Mouse (Mus musculus) layer of hippocampus, adult 18-20 months (tissue): ENCODE measurements around the gene Rab1a. TPM values are rescaled to one million over a fixed set of nuclear protein-coding genes. Genes with fewer than 3 reads are reported as not detected.
"Not testable (repeated sequence)": the region's sequence is repeated elsewhere in the genome, so short reads cannot be mapped to it uniquely, and the experiment has no call there.

ENCODE experiments used
- DNase-seq, 2 experiments: peaks; one replicate each; pipeline ENCODE4 v3.0.0; 2022; ENCODE audit warnings: low spot score in 2 of 2
- long read RNA-seq: library from polyadenylated mRNA; stranded (forward); transcript quantifications from one replicate; pipeline ENCODE4 v2.0.0, GENCODE M21; 2021
- total RNA-seq, 2 experiments: library from RNA; stranded (reverse); gene quantifications; 2 replicates each; pipeline ENCODE4 v1.2.3; 2021

Gene Rab1a
- total RNA-seq = 100 to 1,000 TPM; 160 to 172 TPM
- long read RNA-seq, transcript Rab1a-201 (6 exons, 2,827 nt) = major isoform, 184 of 195 reads
- long read RNA-seq, partial matches to known transcripts = 3 of 195 reads
- long read RNA-seq, other reads (novel, unspliced or antisense) = 8 of 195 reads

DNA sequence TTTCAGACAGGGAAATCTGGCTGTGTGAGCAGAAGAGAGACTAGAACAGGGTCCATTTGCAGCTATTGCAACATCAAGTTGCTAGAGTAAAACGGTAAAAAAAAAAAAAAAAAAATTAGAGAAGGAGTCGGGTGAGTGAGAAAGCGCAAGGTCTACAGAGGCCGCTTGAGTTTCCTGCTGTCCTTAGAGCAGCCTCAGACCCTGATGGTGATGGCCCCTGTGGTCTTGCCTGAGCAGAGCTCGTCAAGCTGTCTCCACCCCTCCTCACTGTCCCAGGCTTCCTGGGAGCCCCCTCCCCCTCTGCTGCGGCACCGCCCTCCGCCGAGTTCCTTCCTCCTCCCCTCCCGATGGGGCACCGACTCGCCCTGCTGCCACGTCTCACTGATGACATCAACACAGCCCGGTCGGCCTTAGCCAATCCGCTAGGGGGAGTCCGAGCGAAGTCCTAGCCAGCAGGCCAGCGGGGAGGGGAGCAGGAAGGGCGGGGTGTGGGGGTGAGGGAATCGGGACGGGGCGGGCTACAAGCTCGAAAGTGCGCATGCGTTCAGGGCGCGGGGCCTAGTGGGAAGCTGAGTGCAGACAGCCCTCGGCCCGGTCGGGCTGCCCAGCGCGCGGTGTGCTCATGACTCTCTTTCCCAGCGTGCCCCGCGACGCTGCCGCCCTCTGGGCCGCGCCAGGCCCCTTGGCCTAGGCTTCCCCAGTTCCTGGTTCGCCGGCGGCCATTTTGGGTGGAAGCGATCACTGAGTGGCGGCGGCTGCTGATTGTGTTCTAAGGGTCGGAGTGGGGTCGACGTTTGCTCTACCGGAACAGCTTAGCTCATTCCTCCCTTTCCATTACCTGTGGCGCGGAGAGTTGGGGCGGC lies at the start of gene Rab1a:
TSS of gene Rab1a (plus strand) at position 720 of the 863 bp plus-strand sequence.
- DNase-seq = peak; percentile 100

- no peak for DNase-seq
These were observed 48.9 kb upstream of the Rab1a start for GRCm38 (mm10) chr11:20152107-20152901.

GRCm38 (mm10) chr11:20153542-20153941 lies 47.7 kb upstream of the Rab1a start:
- not testable (repeated sequence) for DNase-seq

- DNase-seq = no peak
These were observed 42.4 kb upstream of the Rab1a start for GRCm38 (mm10) chr11:20158879-20159278.

- no peak for DNase-seq
These were observed 36.0 kb upstream of the Rab1a start for GRCm38 (mm10) chr11:20164979-20165867.

GRCm38 (mm10) chr11:20165991-20166390 lies 35.2 kb upstream of the Rab1a start:
- DNase-seq = no peak

DNA sequence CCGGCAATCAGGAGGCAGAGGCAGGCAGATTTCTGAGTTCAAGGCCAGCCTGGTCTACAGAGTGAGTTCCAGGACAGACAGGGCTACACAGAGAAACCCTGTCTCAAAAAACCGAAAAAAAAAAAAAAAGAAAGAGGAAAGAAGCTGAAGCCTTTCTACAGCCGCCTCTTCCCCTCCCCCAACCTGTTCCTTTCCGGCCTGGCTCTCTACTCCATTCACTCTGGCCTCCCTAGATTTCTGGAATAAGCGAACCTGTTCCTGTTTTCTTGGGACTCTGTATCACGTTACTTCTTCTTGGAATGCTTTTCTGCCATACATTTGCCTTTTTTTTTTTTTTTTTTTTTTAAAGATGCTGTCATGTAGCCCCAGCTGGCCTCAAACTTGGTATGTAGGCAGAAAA lies 34.8 kb upstream of the Rab1a start:
- DNase-seq = not testable (repeated sequence)

GRCm38 (mm10) chr11:20168972-20169371 lies 32.3 kb upstream of the Rab1a start:
- DNase-seq = no peak

DNA sequence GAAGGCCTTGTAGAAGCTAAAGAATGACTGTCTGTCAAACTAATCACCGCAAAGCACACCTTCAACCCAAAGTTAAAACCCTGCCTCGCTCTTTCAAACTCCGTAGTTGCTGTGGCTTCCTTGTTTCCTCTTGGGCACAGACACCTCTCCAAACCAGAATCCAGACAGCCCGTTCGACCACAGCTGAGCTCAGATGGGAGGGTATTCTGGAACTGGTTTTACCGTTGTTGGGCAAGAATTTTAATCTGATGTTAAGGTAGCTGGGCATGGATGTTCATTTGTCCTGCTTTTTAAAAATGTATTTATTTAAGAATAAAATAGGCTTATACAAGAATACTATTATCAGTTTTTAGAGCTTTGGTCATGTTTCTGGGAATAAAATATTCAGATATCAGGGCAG lies 14.0 kb upstream of the Rab1a start:
- no peak for DNase-seq

DNA sequence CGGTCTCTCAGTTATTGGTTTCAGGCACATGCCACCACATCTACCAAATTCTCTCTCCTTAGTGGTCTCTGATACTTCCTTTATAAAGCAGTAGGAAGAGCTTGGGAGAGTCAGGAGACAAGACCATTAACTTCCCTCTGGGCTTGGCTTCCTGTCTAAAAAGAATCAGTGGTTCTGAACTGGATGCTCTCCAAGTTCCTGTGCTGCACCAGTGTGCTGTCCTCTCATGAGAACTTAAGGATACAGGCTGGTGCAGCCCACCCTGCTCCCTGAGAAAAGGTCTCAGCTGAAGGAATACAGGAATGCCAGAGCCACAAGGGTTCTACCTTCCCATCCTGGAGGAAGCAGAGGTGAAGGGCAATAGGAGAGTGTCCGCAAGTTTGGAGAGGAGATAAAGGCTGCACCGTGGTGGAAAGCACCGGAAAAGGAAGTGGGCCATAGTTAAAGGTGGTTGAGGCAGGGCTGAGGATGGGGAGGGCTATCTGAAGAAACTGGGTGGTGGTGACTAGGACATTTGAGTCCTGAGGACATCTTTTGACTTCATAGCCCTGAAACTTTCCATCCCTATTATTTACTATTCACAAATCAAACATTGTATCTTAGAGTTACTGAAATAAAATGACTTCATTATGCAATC lies 8.0 kb upstream of the Rab1a start:
- no peak for DNase-seq

GRCm38 (mm10) chr11:20201661-20202101 lies 449 bp downstream of the Rab1a start:
- peak in 1 of 2 experiments; percentile 34 for DNase-seq

DNA sequence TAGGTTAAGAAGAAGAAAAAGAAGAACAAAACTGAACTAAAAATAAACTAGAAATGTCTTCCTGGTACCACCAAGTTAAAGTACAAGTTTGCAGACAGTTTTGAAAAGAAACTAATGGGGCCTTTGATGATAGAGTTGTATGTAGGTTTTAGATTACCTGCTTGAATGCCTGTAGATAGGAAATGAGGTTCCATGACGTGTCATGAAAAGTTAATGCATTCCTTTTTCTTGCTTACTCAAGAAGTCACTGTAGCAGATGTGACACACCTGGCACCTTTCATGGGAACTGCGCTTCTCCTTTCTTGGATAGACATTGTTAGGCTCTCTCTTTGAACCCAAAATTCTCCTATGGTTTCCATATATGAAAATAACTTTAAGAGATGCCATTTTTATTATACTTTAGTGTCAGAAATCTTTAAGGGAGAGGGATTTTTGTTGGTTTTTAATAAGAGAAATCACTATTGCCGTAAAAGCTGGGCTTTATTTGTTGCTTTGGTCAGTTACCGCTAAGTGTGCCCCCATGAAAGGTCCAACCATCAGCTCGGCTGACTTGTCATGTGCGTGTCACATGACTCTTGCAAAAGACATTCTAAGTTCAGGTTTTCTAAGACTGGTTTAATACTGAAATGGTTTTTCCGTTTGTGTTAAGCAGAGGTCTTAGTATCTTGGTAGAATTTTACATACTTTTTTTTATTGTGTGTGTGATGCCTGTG lies 1.2 kb downstream of the Rab1a start:
- no peak for DNase-seq

DNA sequence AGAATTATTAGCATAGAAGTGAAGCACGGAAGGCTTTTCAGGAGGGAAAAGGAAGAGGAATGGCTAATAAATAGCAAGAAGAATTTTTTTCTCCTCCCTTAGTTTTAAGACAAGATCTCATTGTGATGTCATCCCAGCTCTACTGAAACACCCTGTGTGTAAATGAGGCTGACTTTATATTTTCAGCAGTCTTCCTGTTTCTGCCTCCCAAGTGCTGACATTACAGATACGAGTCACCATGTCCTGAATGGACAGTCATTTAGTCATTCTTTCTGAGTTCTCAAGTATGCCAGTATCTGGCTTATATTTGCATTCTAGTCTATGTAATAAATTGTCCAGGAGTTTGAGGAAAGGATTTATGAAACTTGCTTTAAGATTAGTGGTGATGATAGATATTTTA lies 3.1 kb downstream of the Rab1a start:
- no peak for DNase-seq

DNA sequence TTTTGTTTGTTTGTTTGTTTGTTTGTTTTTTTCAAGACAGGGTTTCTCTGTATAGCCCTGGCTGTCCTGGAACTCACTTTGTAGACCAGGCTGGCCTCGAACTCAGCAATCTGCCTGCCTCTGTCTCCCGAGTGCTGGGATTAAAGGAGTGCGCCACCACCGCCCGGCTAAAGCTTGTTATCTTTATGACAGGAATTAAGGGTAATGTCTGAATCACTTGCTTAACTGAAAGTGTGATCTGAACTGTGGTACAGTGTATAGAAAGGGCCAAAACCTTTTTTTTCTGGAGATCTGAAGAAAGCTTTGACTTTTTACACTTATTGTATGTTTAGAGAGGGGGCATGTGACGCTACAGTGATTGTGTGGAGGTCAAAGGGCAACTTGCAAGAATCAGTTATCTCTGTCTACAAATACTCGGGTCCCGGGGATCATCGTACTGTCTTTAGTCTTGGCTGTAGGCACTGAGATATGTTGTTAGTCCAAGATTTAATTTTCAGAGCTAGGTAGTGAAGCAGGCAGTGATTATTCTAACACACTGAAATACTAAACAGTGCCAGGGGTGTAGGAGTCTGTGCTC lies 3.7 kb downstream of the Rab1a start:
- no peak for DNase-seq

- DNase-seq = no peak
These were observed 4.3 kb downstream of the Rab1a start for GRCm38 (mm10) chr11:20205538-20205937.

GRCm38 (mm10) chr11:20206626-20207223 lies 5.5 kb downstream of the Rab1a start:
- DNase-seq = no peak

- DNase-seq = no peak
These were observed 6.4 kb downstream of the Rab1a start for GRCm38 (mm10) chr11:20207589-20207988.

DNA sequence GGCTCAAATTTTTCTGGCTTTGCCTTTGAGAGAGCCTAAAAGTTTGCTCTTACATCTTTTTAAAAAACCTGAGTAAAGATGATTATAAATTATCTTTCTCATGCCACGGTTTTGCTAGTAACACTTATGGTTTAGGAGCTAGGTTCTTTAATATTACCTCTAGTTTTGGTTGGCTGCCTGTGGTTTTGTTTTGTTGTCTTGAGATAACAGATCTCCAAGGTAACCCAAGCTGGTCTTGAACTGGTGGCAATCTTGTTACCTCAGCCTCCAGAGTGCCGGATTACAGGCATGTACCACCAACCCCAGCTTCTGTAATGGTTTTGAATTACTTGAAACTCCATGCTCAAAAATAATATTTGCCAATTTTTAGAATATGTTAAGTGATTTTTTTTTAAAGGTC lies 10.6 kb downstream of the Rab1a start:
- no peak for DNase-seq

- DNase-seq = no peak
These were observed 13.5 kb downstream of the Rab1a start for GRCm38 (mm10) chr11:20214779-20215178.
